Comparison of ENCODE assay signal across 21 mouse cellular contexts in the genomic region with DNA sequence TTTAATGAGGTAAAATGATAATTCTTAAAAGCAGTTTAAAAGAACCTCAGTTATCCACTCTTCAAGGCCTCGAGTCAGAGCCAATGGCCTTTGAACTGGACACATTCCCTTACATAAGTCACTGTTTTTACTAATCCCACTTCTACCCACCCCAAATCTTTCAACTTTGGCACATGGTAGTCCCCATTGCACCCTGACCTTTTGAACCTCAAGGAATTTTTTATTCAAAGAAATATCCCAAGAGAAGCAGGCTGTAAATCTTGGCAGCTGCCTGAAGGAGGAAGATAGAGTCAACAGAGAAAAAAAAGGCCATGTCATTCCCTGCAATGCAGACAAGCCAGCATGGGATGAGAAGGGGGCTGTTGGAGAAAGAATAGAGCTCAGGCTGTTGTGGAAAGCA.
"Had no signal": no experiment of that assay in that cellular context is flagged by ENCODE, and none has a peak within 500 bp of the region (broad histone marks: within the 10 kb centered on the region; RNA-seq: fewer than 3 reads in every experiment).

No protein-coding gene starts in this region.

- H3K4me3 ChIP-seq: intestine, embryonic 15.5 days; left cerebral cortex, adult 2 months; liver, embryonic 15.5 days; lung, embryonic 15.5 days; megakaryocyte, embryonic 14.5 days; midbrain, embryonic 10.5 days; midbrain, embryonic 13.5 days; myocyte; neural tube, embryonic 13.5 days; stomach, embryonic 15.5 days had no signal

- H3K9ac ChIP-seq: intestine, embryonic 15.5 days; liver, embryonic 15.5 days; lung, embryonic 15.5 days; midbrain, embryonic 13.5 days; neural tube, embryonic 13.5 days; stomach, embryonic 15.5 days had no signal

- DNase-seq: layer of hippocampus, postnatal 36 days; lung, adult 18-20 months; lung, postnatal 10 days; lung, postnatal 36 days; retina, postnatal 1 day; right cerebral cortex, postnatal 25 days; spleen, adult 18-20 months; thymus, postnatal 25 days had no signal

- H3K27me3 ChIP-seq: intestine, embryonic 15.5 days; liver, embryonic 15.5 days; lung, embryonic 15.5 days; megakaryocyte, embryonic 14.5 days; midbrain, embryonic 13.5 days; neural tube, embryonic 13.5 days; stomach, embryonic 15.5 days had no signal

- H3K4me1 ChIP-seq: intestine, embryonic 15.5 days; liver, embryonic 15.5 days; midbrain, embryonic 10.5 days; midbrain, embryonic 13.5 days; neural tube, embryonic 13.5 days had no signal

- H3K9me3 ChIP-seq: intestine, embryonic 15.5 days; liver, embryonic 15.5 days; lung, embryonic 15.5 days; megakaryocyte, embryonic 14.5 days; midbrain, embryonic 10.5 days; midbrain, embryonic 13.5 days; neural tube, embryonic 13.5 days; stomach, embryonic 15.5 days had no signal

- ATAC-seq: intestine, embryonic 15.5 days; midbrain, embryonic 13.5 days; midbrain, embryonic 16.5 days had no signal

- H3K36me3 ChIP-seq: intestine, embryonic 15.5 days; lung, embryonic 15.5 days; neural tube, embryonic 13.5 days; stomach, embryonic 15.5 days had no signal

- H3K27ac ChIP-seq: intestine, embryonic 15.5 days; kidney, postnatal 0 days; left cerebral cortex, adult 2 months; liver, embryonic 15.5 days; lung, embryonic 15.5 days; midbrain, embryonic 10.5 days; midbrain, embryonic 13.5 days; neural tube, embryonic 13.5 days; stomach, embryonic 15.5 days had no signal

- H3K4me2 ChIP-seq: intestine, embryonic 15.5 days; liver, embryonic 11.5 days; liver, embryonic 15.5 days; lung, embryonic 15.5 days; midbrain, embryonic 13.5 days; neural tube, embryonic 13.5 days; stomach, embryonic 15.5 days had no signal
